31 mouse cellular contexts compared by ENCODE assay signal in the genomic region with DNA sequence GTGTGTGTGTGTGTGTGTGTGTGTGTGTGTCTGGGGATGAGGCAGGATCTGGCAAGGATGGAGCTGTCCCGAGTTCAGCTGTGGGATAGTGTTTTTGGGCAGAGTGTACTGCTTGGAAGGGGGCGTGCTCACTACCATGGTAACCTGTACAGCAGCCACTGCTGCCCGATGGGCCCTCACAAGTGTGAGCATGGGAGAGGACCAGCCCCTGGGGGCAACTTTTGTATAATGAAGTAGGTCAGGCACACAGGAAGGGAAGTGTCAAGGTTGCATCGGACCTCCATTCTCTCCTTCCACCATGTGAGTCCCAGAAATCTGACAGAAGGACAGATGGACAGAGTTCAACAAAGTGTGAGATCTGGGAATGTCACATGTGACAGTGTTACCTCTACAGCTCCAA. TPM values are rescaled to one million over a fixed set of nuclear protein-coding genes. Genes with fewer than 3 reads are reported as not detected.
DNase-seq lines count a peak whose midpoint lies in the region; ATAC-seq and TF ChIP-seq lines count a peak whose summit lies in the region.
"Had no signal": no experiment of that assay in that cellular context is flagged by ENCODE, and none has a peak within 500 bp of the region (broad histone marks: within the 10 kb centered on the region; RNA-seq: fewer than 3 reads in every experiment).

No protein-coding gene starts in this region.

- peak; percentile 50; the same call in 1 of the 2 replicates for ATAC-seq in hindbrain, postnatal 0 days
- no peak for ATAC-seq in hindbrain, embryonic 12.5 days (ENCODE audit: low FRiP score)
- ATAC-seq: forebrain, embryonic 15.5 days; intestine, postnatal 0 days; Patski had no signal

- H3K36me3 ChIP-seq in hindbrain, postnatal 0 days (ENCODE audit: insufficient read depth, low read length): peaks cover 19% of the 10 kb centered on the region; the same call in 1 of the 2 replicates
- H3K36me3 ChIP-seq in hindbrain, embryonic 12.5 days: peaks cover 59% of the 10 kb centered on the region

- H3K4me2 ChIP-seq in hindbrain, postnatal 0 days (ENCODE audit: low read depth, low read length): no peak overlapping the region
- H3K4me2 ChIP-seq in hindbrain, embryonic 12.5 days (replicated peaks): no peak overlapping the region
- H3K4me2 ChIP-seq: embryonic facial prominence, embryonic 13.5 days; forebrain, embryonic 12.5 days; forebrain, embryonic 15.5 days; heart, embryonic 13.5 days; hindbrain, embryonic 14.5 days had no signal

- no peak overlapping the region for H3K4me3 ChIP-seq in hindbrain, postnatal 0 days (ENCODE audit: low read length)
- no peak overlapping the region for H3K4me3 ChIP-seq in hindbrain, embryonic 12.5 days
- H3K4me3 ChIP-seq: embryonic facial prominence, embryonic 10.5 days; embryonic facial prominence, embryonic 13.5 days; erythroblast, embryonic 14.5 days; forebrain, embryonic 12.5 days; forebrain, embryonic 15.5 days; heart, embryonic 13.5 days; hindbrain, embryonic 10.5 days had no signal

- peak; percentile 9 for DNase-seq in gastrocnemius, adult 18-20 months (ENCODE audit: low spot score)
- DNase-seq in gastrocnemius, postnatal 4 days (ENCODE audit: low spot score in 2 of 2): no peak
- peak; percentile 36 to 48 for DNase-seq in heart, adult 18-20 months
- no peak for DNase-seq in heart, postnatal 14 days
- DNase-seq in hindbrain, postnatal 0 days (ENCODE audit: low spot score): peak; percentile 12
- DNase-seq: adrenal gland, postnatal 10 days; adrenal gland, postnatal 36 days; B cell, adult 2 months; cerebellum, adult 18-20 months; cerebellum, adult 9-10 months; embryo, embryonic 11 days; gastrocnemius, postnatal 25 days; kidney, adult 2 months had no signal

- no peaks in the 10 kb centered on the region; the same call in 1 of the 2 replicates for H3K4me1 ChIP-seq in hindbrain, postnatal 0 days (ENCODE audit: insufficient read depth, low read length)
- peaks cover 11% of the 10 kb centered on the region; the same call in 1 of the 2 replicates for H3K4me1 ChIP-seq in hindbrain, embryonic 12.5 days

- 59% methylated on average over 4 of the region's 4 CpGs for whole genome bisulfite sequencing in hindbrain, postnatal 0 days
- 75% methylated on average over 4 of the region's 4 CpGs for WGBS in hindbrain, embryonic 12.5 days

- TF ChIP-seq CTCF in hindbrain, postnatal 0 days (IDR thresholded peaks at IDR 0.05; ENCODE audit: low read depth): no peak

- intact Hi-C loops in heart, postnatal 14 days (cut with DNase I): no loop called here

- H3K9me3 ChIP-seq in hindbrain, postnatal 0 days (ENCODE audit: low read length): no peaks in the 10 kb centered on the region
- H3K9me3 ChIP-seq in hindbrain, embryonic 12.5 days (replicated peaks): no peaks in the 10 kb centered on the region
- H3K9me3 ChIP-seq: embryonic facial prominence, embryonic 10.5 days; embryonic facial prominence, embryonic 13.5 days; forebrain, embryonic 12.5 days; forebrain, embryonic 15.5 days; G1E; heart, embryonic 13.5 days; hindbrain, embryonic 10.5 days had no signal

- H3K27me3 ChIP-seq in hindbrain, postnatal 0 days (ENCODE audit: insufficient read depth, low read length): no peaks in the 10 kb centered on the region
- no peaks in the 10 kb centered on the region for H3K27me3 ChIP-seq in hindbrain, embryonic 12.5 days
- H3K27me3 ChIP-seq: CH12.LX; embryonic facial prominence, embryonic 13.5 days; forebrain, embryonic 12.5 days; forebrain, embryonic 15.5 days; heart, embryonic 13.5 days; Patski had no signal

- H3K27ac ChIP-seq in hindbrain, postnatal 0 days: 0 out of 2 replicates have a peak overlapping the region, but pooled peaks have one; percentile 15
- H3K27ac ChIP-seq in hindbrain, embryonic 12.5 days: no peak overlapping the region
- H3K27ac ChIP-seq: embryonic facial prominence, embryonic 10.5 days; embryonic facial prominence, embryonic 13.5 days; forebrain, embryonic 12.5 days; forebrain, embryonic 15.5 days; heart, embryonic 13.5 days; hindbrain, embryonic 10.5 days; hindbrain, embryonic 14.5 days had no signal

- no peak overlapping the region for H3K9ac ChIP-seq in hindbrain, postnatal 0 days (replicated peaks; ENCODE audit: low read length)
- H3K9ac ChIP-seq in hindbrain, embryonic 12.5 days: no peak overlapping the region
- H3K9ac ChIP-seq: embryonic facial prominence, embryonic 13.5 days; forebrain, embryonic 12.5 days; forebrain, embryonic 15.5 days; heart, embryonic 13.5 days; hindbrain, embryonic 14.5 days had no signal

RNA-seq across cellular contexts. Expression of gene Gm28035, which starts 7.3 kb away (rescaled TPM):
- 1 to 10 TPM in 1 of 2 experiments, under 1 TPM in 1; 0.55 to 1.2 TPM for total RNA-seq in gastrocnemius, adult 18-20 months (2021)
- 1 to 10 TPM; 1.0 to 1.3 TPM for total RNA-seq in gastrocnemius, postnatal 4 days (2021)
- total RNA-seq in heart, adult 18-20 months (2021): 1 to 10 TPM; 3.4 to 3.6 TPM
- 1 to 10 TPM; 4.1 to 4.6 TPM for total RNA-seq in heart, postnatal 14 days (2021)
- 6.8 and 15.1 TPM in 2 replicates for total RNA-seq in hindbrain, postnatal 0 days (2014; rRNA removed)
- polyA plus RNA-seq in hindbrain, postnatal 0 days (2015; fragmentation: Nextera tagmentation; extraction: Ambion mirVana): 0.25 and 0.31 TPM in 2 replicates
- 0.30 and 0.36 TPM in 2 replicates for polyA plus RNA-seq in hindbrain, embryonic 12.5 days (2016; fragmentation: Nextera tagmentation; extraction: Ambion mirVana)
- total RNA-seq: granulocyte monocyte progenitor cell, adult 5-6 weeks had no signal
- polyA plus RNA-seq: erythroblast, embryonic 14.5 days; hindbrain, embryonic 10.5 days had no signal

RNA-seq across cellular contexts. Expression of gene Lrrc8a, which starts 10.2 kb away (rescaled TPM):
- 10 to 100 TPM; 24.5 to 28.4 TPM for total RNA-seq in gastrocnemius, adult 18-20 months (2021)
- 10 to 100 TPM; 26.6 to 26.7 TPM for total RNA-seq in gastrocnemius, postnatal 4 days (2021)
- total RNA-seq in heart, adult 18-20 months (2021): 10 to 100 TPM; 77.9 to 86.5 TPM
- 10 to 100 TPM; 90.1 to 90.5 TPM for total RNA-seq in heart, postnatal 14 days (2021)
- total RNA-seq in hindbrain, postnatal 0 days (2014; rRNA removed): 66.2 and 68.4 TPM in 2 replicates
- 59.7 and 61.9 TPM in 2 replicates for polyA plus RNA-seq in hindbrain, postnatal 0 days (2015; fragmentation: Nextera tagmentation; extraction: Ambion mirVana)
- 39.3 and 42.2 TPM in 2 replicates for polyA plus RNA-seq in hindbrain, embryonic 12.5 days (2016; fragmentation: Nextera tagmentation; extraction: Ambion mirVana)

RNA-seq across cellular contexts. Expression of gene Phyhd1, which starts 18.3 kb away (rescaled TPM):
- 10 to 100 TPM; 10.4 to 18.7 TPM for total RNA-seq in gastrocnemius, adult 18-20 months (2021)
- total RNA-seq in gastrocnemius, postnatal 4 days (2021): 10 to 100 TPM; 16.7 to 19.3 TPM
- 100 to 1,000 TPM; 109 to 110 TPM for total RNA-seq in heart, adult 18-20 months (2021)
- 10 to 100 TPM; 50.1 to 66.9 TPM for total RNA-seq in heart, postnatal 14 days (2021)
- 5.6 and 8.9 TPM in 2 replicates for total RNA-seq in hindbrain, postnatal 0 days (2014; rRNA removed)
- polyA plus RNA-seq in hindbrain, postnatal 0 days (2015; fragmentation: Nextera tagmentation; extraction: Ambion mirVana): 6.2 and 7.4 TPM in 2 replicates
- 5.0 and 5.6 TPM in 2 replicates for polyA plus RNA-seq in hindbrain, embryonic 12.5 days (2016; fragmentation: Nextera tagmentation; extraction: Ambion mirVana)

RNA-seq across cellular contexts. Expression of gene Gm28038, which starts 33.2 kb away (rescaled TPM):
- total RNA-seq in gastrocnemius, adult 18-20 months (2021): 1 to 10 TPM in 1 of 2 experiments, not detected in 1; 1.1 TPM
- not detected for total RNA-seq in gastrocnemius, postnatal 4 days (2021)
- total RNA-seq in heart, adult 18-20 months (2021): not detected
- 1 to 10 TPM in 1 of 2 experiments, not detected in 1; 2.2 TPM for total RNA-seq in heart, postnatal 14 days (2021)
- not detected in 2 replicates for total RNA-seq in hindbrain, postnatal 0 days (2014; rRNA removed)
- not detected in 2 replicates for polyA plus RNA-seq in hindbrain, postnatal 0 days (2015; fragmentation: Nextera tagmentation; extraction: Ambion mirVana)
- not detected in 2 replicates for polyA plus RNA-seq in hindbrain, embryonic 12.5 days (2016; fragmentation: Nextera tagmentation; extraction: Ambion mirVana)
- total RNA-seq: adrenal gland, adult 18-20 months; adrenal gland, postnatal 10 days; adrenal gland, postnatal 36 days; CH12.LX; G1E; gastrocnemius, postnatal 25 days had no signal
- polyA plus RNA-seq: cortical plate, adult 2 months; embryonic facial prominence, embryonic 10.5 days; embryonic facial prominence, embryonic 13.5 days; erythroblast, embryonic 14.5 days; forebrain, embryonic 12.5 days; forebrain, embryonic 15.5 days; G1E; heart, embryonic 13.5 days; heart, embryonic 16.5 days; hindbrain, embryonic 10.5 days; hindbrain, embryonic 14.5 days; intestine, embryonic 14.5 days; intestine, postnatal 0 days; kidney, adult 2 months; Patski had no signal

RNA-seq across cellular contexts. Expression of gene Dolk, which starts 38.5 kb away (rescaled TPM):
- total RNA-seq in gastrocnemius, adult 18-20 months (2021): 10 to 100 TPM; 20.9 to 22.4 TPM
- 10 to 100 TPM; 21.3 to 21.5 TPM for total RNA-seq in gastrocnemius, postnatal 4 days (2021)
- 10 to 100 TPM; 23.4 to 25.5 TPM for total RNA-seq in heart, adult 18-20 months (2021)
- total RNA-seq in heart, postnatal 14 days (2021): 10 to 100 TPM; 24.5 to 24.7 TPM
- total RNA-seq in hindbrain, postnatal 0 days (2014; rRNA removed): 43.7 and 50.4 TPM in 2 replicates
- polyA plus RNA-seq in hindbrain, postnatal 0 days (2015; fragmentation: Nextera tagmentation; extraction: Ambion mirVana): 42.1 and 43.5 TPM in 2 replicates
- polyA plus RNA-seq in hindbrain, embryonic 12.5 days (2016; fragmentation: Nextera tagmentation; extraction: Ambion mirVana): 25.5 and 26.2 TPM in 2 replicates

Comparison
In these comparisons a context has a peak if more than half of its experiments do, and no peak if none do; other contexts are left out.
1. DNase-seq: peak in gastrocnemius, adult 18-20 months (single experiment), heart, adult 18-20 months (2 of 2) and hindbrain, postnatal 0 days (single experiment); none in gastrocnemius, postnatal 4 days (0 of 2) and heart, postnatal 14 days (0 of 2).